Mouse (Mus musculus) erythroblast, embryonic 14.5 days (primary cell): Measurements from ENCODE around the gene Dct. TPM values are rescaled to one million over a fixed set of nuclear protein-coding genes. Genes with fewer than 3 reads are reported as not detected.

Experiments
- H3K27me3 ChIP-seq: 2 replicates; pipeline ENCODE4 v1.6.1; 2012; ENCODE audit warnings: inconsistent platforms; ENCODE audit not compliant: control insufficient read depth
- H3K36me3 ChIP-seq: 2 replicates; pipeline ENCODE4 v1.6.1; 2012; ENCODE audit warnings: mild to moderate bottlenecking, inconsistent platforms; ENCODE audit not compliant: control insufficient read depth
- H3K4me1 ChIP-seq: 2 replicates; pipeline ENCODE4 v1.6.1; 2012; ENCODE audit warnings: inconsistent platforms; ENCODE audit not compliant: control insufficient read depth
- H3K4me3 ChIP-seq: replicated peaks from 2 replicates; pipeline ENCODE3; 2012; ENCODE audit warnings: moderate library complexity, mild to moderate bottlenecking, inconsistent platforms
- H3K9me3 ChIP-seq: 2 replicates; pipeline ENCODE4 v1.6.1; 2012; ENCODE audit warnings: low read length, inconsistent platforms, mixed read lengths; ENCODE audit not compliant: control insufficient read depth
- GATA1 ChIP-seq: IDR thresholded peaks from 2 replicates; pipeline ENCODE4 v1.6.1; 2012; ENCODE audit warnings: low read length, inconsistent platforms, mixed read lengths
- TAL1 ChIP-seq: IDR thresholded peaks from 3 replicates; pipeline ENCODE4 v1.6.1; 2012; ENCODE audit warnings: low read length, inconsistent platforms, mixed read lengths
- polyA plus RNA-seq: library from polyadenylated mRNA; stranded (reverse); fragments of >175 nt; gene quantifications from 2 replicates; pipeline ENCODE4 v1.2.3, GENCODE M21; 2012

Dct gene
- polyA plus RNA-seq, 1 experiment = not detected

DNA sequence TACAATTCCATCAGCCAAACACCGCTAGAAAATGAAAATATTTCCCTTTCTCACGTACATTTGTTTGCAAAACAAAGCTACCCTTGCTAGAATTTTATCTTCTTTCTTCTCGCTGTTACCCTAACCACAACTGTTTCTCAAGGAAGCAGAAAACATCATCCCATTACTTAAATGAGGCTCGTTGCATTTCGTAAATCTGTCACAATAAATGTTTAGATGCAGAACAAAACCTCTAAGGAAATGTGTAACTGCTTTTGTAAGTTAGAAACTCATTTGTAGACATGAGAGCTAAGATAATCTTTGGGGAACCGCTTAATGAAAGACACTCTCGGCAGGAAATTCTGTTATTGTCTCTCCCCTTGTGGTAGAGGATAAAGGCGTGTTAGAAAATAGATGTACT lies 38.8 kb downstream of the Dct start:
- Histone ChIP-seq H3K36me3 (no peaks in the 10 kb centered on the region), H3K4me1 (no peaks in the 10 kb centered on the region), H3K4me3 (no peak overlapping the region), H3K27me3 (no peaks in the 10 kb centered on the region), H3K9me3 (no peaks in the 10 kb centered on the region; the same call in 1 of the 2 replicates)
- TF ChIP-seq GATA1 (no peak), TAL1 (no peak)

DNA sequence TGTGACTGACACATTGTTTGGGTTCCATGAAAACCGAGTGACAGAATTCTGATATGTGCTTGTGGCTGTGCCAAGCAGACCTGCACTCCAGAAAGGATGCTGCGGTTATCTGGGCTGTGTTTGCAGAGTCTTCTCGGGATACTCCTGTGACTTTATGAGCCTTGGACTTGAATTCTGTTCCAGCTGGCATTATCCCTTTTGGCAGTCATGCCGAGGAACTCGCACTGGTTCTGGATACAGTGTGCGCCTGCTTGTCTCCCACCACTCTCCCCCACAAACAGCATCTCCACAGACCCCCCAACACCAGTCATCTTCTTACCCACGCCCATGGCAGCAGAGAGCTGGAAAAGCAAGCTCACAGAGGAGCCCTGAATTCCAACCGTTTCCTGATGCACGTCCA lies 42.5 kb downstream of the Dct start:
- no peak for TF ChIP-seq GATA1
- no peak for TF ChIP-seq TAL1
- H3K4me3 ChIP-seq = no peak overlapping the region
- no peaks in the 10 kb centered on the region for H3K4me1 ChIP-seq
- H3K9me3 ChIP-seq = no peaks in the 10 kb centered on the region
- H3K27me3 ChIP-seq = no peaks in the 10 kb centered on the region
- H3K36me3 ChIP-seq = no peaks in the 10 kb centered on the region

DNA sequence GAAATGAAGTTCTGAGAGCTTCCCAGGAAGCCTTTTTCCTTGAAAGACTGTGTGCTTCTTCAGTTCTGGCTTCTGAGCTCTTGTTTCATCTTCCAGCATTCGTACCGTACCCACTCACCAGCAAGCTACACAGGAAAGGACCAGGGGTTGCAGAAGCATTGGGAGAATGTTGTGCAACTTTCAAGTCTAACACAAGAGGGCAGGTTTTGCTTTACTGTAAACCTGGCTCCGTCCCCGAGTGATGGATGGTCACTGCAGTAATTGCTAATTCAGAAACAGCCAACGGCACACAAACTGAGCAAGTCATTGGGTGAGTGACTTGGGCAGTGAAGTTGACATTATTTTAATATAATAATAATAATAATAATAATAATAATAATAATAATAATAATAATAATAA lies 46.3 kb downstream of the Dct start:
- TF ChIP-seq TAL1 (no peak), GATA1 (no peak)
- no peaks in the 10 kb centered on the region for H3K9me3 ChIP-seq

DNA sequence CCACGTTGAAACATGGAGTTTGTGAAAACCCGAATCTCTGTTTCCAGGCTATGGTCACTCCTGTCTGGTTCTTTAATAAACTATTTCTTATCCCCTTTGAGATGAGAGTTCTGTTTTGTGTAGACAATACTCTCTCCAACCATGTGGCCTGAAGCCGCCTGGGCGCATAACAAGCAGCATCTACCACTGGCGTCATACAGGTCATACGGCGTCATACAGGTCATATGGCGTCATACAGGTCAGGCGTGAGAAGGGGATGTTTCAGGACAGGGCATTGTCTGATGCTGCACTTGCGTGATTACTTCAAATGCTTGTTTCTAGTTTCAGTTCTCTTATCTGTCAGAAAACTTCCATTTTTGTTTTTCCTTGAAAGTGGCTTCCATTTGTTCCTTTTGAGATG lies 47.6 kb downstream of the Dct start:
- H3K4me1 ChIP-seq = no peaks in the 10 kb centered on the region

More for the DNA sequence above, 46.3 kb downstream of the Dct start:
- H3K4me1 ChIP-seq = no peaks in the 10 kb centered on the region
- H3K36me3 ChIP-seq = no peaks in the 10 kb centered on the region
- H3K27me3 ChIP-seq = no peaks in the 10 kb centered on the region
- no peak overlapping the region for H3K4me3 ChIP-seq

DNA sequence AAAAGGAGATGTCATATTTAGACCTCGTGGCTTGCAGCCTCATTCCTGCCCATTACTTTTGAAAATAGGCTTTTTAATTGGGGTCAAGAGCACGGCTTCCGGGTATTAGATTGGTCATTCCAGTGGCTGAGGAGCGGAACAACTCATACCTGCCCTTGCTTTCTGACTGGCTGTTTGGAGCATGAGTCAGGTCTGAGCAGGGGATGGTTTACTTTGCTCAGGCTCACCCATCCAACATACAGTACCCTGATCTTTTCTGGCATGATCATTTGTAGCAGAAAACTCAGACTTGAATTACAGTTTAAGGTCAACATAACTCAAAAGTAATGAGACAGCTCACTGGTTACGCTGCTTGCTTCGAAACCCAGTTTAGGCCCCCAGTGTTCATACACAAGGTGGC lies 58.2 kb downstream of the Dct start:
- Histone ChIP-seq H3K9me3 (no peaks in the 10 kb centered on the region), H3K36me3 (no peaks in the 10 kb centered on the region), H3K27me3 (no peaks in the 10 kb centered on the region), H3K4me1 (no peaks in the 10 kb centered on the region), H3K4me3 (no peak overlapping the region)
- no peak for TF ChIP-seq TAL1
- TF ChIP-seq GATA1 = no peak

More for the DNA sequence above, 47.6 kb downstream of the Dct start:
- H3K9me3 ChIP-seq = no peaks in the 10 kb centered on the region
- no peaks in the 10 kb centered on the region for H3K27me3 ChIP-seq
- H3K36me3 ChIP-seq = no peaks in the 10 kb centered on the region
- no peak overlapping the region for H3K4me3 ChIP-seq
- TF ChIP-seq GATA1 = no peak
- no peak for TF ChIP-seq TAL1

DNA sequence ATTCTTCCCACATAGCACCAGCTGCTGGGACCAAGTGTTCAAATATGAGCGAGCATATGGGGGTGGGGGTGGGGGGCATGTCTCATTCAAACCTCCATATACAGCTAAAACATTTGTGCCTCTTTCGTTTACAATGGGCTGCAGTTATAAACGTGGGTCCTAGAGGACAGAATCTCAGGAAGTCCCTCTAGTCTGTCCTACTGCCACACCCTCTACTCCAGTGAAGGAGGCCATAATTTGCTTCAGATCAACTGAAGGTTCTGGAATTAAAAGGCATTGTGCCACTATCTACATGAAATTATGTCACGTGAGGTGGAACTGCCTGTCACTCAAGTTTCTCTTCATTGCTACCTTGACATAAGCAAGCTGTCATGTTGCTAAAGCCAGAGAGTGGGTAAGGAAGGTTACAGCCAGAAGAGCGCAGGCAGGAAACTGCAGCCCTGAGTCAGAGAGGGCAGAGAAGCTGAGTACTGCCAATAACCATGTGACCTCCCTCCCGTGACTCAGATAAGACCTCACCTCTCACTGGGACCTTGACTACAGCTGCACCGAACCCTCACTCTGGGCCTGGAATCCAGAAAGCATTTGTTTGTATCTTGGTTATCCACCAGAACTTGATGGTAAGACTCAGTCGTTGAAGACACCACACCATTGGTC lies 59.3 kb downstream of the Dct start:
- no peaks in the 10 kb centered on the region for H3K36me3 ChIP-seq
- H3K27me3 ChIP-seq = no peaks in the 10 kb centered on the region
- no peaks in the 10 kb centered on the region for H3K4me1 ChIP-seq
- no peak for TF ChIP-seq TAL1
- no peak for TF ChIP-seq GATA1
- no peak overlapping the region for H3K4me3 ChIP-seq
- peaks cover 4% of the 10 kb centered on the region; the same call in 1 of the 2 replicates for H3K9me3 ChIP-seq

DNA sequence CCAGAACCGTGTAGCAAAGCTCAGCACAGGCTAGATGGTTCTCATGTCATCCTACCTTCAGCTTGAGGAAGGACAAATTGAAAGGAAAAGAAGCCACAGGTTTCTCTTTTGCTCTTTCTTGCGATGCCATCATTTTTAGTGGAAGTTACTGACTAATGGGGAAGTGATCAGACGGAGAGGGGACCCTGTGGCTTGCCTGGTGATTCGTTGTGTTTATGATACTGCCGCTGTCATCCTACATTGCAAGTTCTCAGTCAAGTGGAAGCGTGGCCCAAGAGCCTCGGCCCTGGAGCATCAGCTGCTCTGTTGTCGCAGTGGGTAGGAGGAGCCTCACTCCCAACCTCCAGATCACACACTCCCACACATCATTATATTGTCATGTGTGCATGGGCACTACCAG lies 61.8 kb downstream of the Dct start:
- Histone ChIP-seq H3K9me3 (peaks cover 8% of the 10 kb centered on the region; the same call in 1 of the 2 replicates), H3K36me3 (no peaks in the 10 kb centered on the region), H3K4me3 (no peak overlapping the region), H3K4me1 (no peaks in the 10 kb centered on the region), H3K27me3 (no peaks in the 10 kb centered on the region)
- TF ChIP-seq GATA1 (no peak), TAL1 (no peak)

DNA sequence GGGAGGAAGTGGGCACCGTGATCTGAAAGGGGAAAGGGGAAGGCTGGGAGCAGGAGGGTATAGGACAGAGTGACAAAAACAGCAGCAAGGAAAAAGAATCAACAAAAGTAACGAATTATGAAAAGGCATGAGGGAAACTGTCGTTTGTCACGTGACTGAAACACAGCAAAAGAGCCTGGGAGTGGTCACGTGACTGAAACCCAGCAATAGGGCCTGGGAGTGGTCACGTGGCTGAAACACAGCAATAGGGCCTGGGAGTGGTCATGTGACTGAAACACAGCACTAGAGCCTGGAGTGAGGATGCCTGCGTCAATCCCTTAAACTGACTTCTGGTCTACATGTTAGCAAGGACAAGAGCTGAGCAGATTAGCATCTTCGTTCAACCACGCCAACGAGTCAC lies 63.6 kb downstream of the Dct start:
- H3K4me3 ChIP-seq = no peak overlapping the region
- H3K36me3 ChIP-seq = no peaks in the 10 kb centered on the region
- H3K9me3 ChIP-seq = peaks cover 8% of the 10 kb centered on the region; the same call in 1 of the 2 replicates
- H3K27me3 ChIP-seq = no peaks in the 10 kb centered on the region
- TF ChIP-seq GATA1 (no peak), TAL1 (no peak)
- H3K4me1 ChIP-seq = no peaks in the 10 kb centered on the region

DNA sequence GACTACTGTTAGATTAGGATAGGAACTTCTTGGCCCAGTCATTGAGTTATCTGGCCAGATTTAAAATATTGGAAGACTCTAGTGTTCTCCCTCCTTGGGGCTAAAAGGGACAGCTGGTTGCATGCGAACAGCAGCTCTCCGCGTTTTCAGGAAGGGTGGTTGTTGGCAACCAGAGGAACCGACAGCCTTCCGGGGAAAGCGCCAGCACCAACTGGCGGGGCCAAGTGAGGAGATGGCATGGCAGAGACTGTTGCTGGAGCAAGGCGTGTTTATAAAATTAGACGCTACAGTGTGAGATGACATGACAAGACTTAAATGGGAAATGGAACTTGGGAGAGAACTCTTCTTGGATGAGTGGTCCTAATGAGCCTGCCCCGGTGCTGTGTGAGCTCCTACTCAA lies 70.5 kb downstream of the Dct start:
- no peaks in the 10 kb centered on the region for H3K4me1 ChIP-seq
- no peaks in the 10 kb centered on the region for H3K27me3 ChIP-seq
- no peaks in the 10 kb centered on the region for H3K36me3 ChIP-seq
- TF ChIP-seq GATA1 (no peak), TAL1 (no peak)
- H3K9me3 ChIP-seq = peaks cover 11% of the 10 kb centered on the region
- H3K4me3 ChIP-seq = no peak overlapping the region

DNA sequence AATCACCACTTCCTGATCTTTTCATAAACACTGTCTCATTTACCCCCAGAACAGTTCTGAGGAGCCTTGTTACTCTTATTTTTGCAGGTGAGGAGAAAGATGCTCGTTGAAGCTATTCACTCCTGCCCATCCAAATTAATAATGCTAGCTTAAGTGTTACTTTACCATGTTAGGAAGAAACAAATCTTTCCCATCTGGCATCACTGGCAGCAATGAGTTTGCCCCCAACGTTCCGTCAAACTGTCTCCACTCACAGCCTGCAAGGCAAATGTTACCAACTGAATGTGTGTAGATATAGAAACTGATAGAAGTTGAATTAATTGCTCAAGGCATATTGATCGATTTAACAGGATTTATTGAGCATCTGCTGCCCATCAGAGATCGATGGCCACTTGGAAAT lies 79.5 kb downstream of the Dct start:
- TF ChIP-seq GATA1 = no peak
- TF ChIP-seq TAL1 = no peak

More for the DNA sequence above, 79.5 kb downstream of the Dct start:
- H3K4me3 ChIP-seq = no peak overlapping the region
- H3K9me3 ChIP-seq = peaks cover 6% of the 10 kb centered on the region; the same call in 1 of the 2 replicates
- H3K27me3 ChIP-seq = no peaks in the 10 kb centered on the region
- H3K4me1 ChIP-seq = no peaks in the 10 kb centered on the region
- H3K36me3 ChIP-seq = no peaks in the 10 kb centered on the region

Other genes starting within 250 kb of the Dct start
- gene Tgds, start 80.5 kb upstream of the Dct start, polyA plus RNA-seq = 0.27 TPM in 1 of 2 replicates, not detected in the other
- 0.04 and 0.07 TPM in 2 replicates for gene Gpr180, start 84.9 kb upstream of the Dct start, polyA plus RNA-seq
- gene Sox21, start 184.8 kb upstream of the Dct start, polyA plus RNA-seq = 0.01 TPM in 1 of 2 replicates, not detected in the other
- not detected in 2 replicates for gene Gm9376, start 214.7 kb upstream of the Dct start, polyA plus RNA-seq